Mouse (Mus musculus) hindbrain, embryonic 10.5 days (tissue): ENCODE data around the gene Dynll2. TPM values are rescaled to one million over a fixed set of nuclear protein-coding genes. Genes with fewer than 3 reads are reported as not detected.
"Not testable (repeated sequence)": the region's sequence is repeated elsewhere in the genome, so short reads cannot be mapped to it uniquely, and the experiment has no call there.

Experiments used
- DNase-seq: peaks from one replicate; pipeline ENCODE4 v3.0.0-alpha.2; 2017; ENCODE audit warnings: low spot score
- H3K27ac ChIP-seq: fragments of 300-500 bp; sonication (generic); 2 replicates; pipeline ENCODE4 v1.5.1; 2016; ENCODE audit warnings: mild to moderate bottlenecking, moderate library complexity
- H3K27me3 ChIP-seq: fragments of 300-500 bp; sonication (generic); 2 replicates; pipeline ENCODE4 v1.6.1; 2016; ENCODE audit warnings: mild to moderate bottlenecking; ENCODE audit not compliant: poor library complexity, insufficient read depth, severe bottlenecking
- H3K36me3 ChIP-seq: fragments of 300-500 bp; sonication (generic); 2 replicates; pipeline ENCODE4 v1.6.1; 2016; ENCODE audit warnings: mild to moderate bottlenecking, moderate library complexity
- H3K4me1 ChIP-seq: fragments of 300-500 bp; sonication (generic); replicated peaks from 2 replicates; pipeline ENCODE4 v1.6.1; 2016; ENCODE audit warnings: mild to moderate bottlenecking
- H3K4me3 ChIP-seq: fragments of 300-500 bp; sonication (generic); 2 replicates; pipeline ENCODE4 v1.5.1; 2016; ENCODE audit warnings: mild to moderate bottlenecking, moderate library complexity
- H3K9me3 ChIP-seq: fragments of 300-500 bp; sonication (generic); 2 replicates; pipeline ENCODE4 v1.6.1; 2016; ENCODE audit warnings: mild to moderate bottlenecking, moderate library complexity
- WGBS: fragments of 180-500 bp; shearing (Covaris S2); methylation state at CpG from one replicate; pipeline ENCODE4 v1.1.7; 2016; 5-methylcytosine and 5-hydroxymethylcytosine counted together
- polyA plus RNA-seq: library from polyadenylated mRNA; unstranded; fragments of >200 nt; fragmentation: Nextera tagmentation; extraction: Ambion mirVana; gene quantifications from 2 replicates; pipeline ENCODE4 v1.2.1, GENCODE M21; 2016

The Dynll2 gene
- polyA plus RNA-seq, 1 experiment from 2014 or later: 39.9 TPM

DNA sequence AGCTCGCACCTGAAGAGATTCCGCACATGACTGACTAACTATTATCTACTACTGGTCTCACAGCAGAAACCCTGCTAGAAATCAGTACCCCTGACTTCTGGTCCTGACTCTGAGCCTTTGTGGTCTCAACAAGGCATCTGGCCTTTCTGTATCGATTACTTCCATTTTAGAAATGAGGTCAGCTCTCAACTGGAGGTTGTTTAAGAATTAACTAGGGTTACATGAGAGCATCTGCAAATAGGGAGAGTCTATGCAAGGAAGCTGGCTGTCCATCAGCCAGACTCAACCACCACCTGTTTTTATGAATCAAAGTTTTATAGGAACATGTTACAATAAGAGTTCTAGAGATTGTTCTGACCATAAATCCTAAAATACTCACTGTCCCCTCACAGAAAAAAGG is 2.8 kb downstream of the Dynll2 start:
- Histone ChIP-seq H3K36me3 (peaks cover 59% of the 10 kb centered on the region), H3K9me3 (no peaks in the 10 kb centered on the region), H3K4me3 (peak overlapping the region; percentile 100), H3K27me3 (no peaks in the 10 kb centered on the region), H3K4me1 (peaks cover 44% of the 10 kb centered on the region), H3K27ac (no peak overlapping the region)
- no peak for DNase-seq
- WGBS: 87% methylated on average over 3 of the region's 3 CpGs

GRCm38 (mm10) chr11:87978905-87979304 is 8.4 kb downstream of the Dynll2 start:
- no peak overlapping the region for H3K4me3 ChIP-seq
- peaks cover 69% of the 10 kb centered on the region for H3K36me3 ChIP-seq
- no peak overlapping the region for H3K27ac ChIP-seq
- no peak for DNase-seq
- H3K9me3 ChIP-seq: no peaks in the 10 kb centered on the region
- WGBS: 88% methylated on average over 4 of the region's 4 CpGs
- H3K4me1 ChIP-seq: peaks cover 16% of the 10 kb centered on the region
- no peaks in the 10 kb centered on the region for H3K27me3 ChIP-seq

- WGBS: 87% methylated on average over 8 of the region's 8 CpGs
- not testable (repeated sequence) for H3K27me3 ChIP-seq, DNase-seq, H3K27ac ChIP-seq, H3K4me3 ChIP-seq, H3K9me3 ChIP-seq
- H3K4me1 ChIP-seq: peaks cover 11% of the 10 kb centered on the region; the same call in 1 of the 2 replicates
- H3K36me3 ChIP-seq: peaks cover 50% of the 10 kb centered on the region
These were observed 10.3 kb downstream of the Dynll2 start for GRCm38 (mm10) chr11:87977021-87977420.

DNA sequence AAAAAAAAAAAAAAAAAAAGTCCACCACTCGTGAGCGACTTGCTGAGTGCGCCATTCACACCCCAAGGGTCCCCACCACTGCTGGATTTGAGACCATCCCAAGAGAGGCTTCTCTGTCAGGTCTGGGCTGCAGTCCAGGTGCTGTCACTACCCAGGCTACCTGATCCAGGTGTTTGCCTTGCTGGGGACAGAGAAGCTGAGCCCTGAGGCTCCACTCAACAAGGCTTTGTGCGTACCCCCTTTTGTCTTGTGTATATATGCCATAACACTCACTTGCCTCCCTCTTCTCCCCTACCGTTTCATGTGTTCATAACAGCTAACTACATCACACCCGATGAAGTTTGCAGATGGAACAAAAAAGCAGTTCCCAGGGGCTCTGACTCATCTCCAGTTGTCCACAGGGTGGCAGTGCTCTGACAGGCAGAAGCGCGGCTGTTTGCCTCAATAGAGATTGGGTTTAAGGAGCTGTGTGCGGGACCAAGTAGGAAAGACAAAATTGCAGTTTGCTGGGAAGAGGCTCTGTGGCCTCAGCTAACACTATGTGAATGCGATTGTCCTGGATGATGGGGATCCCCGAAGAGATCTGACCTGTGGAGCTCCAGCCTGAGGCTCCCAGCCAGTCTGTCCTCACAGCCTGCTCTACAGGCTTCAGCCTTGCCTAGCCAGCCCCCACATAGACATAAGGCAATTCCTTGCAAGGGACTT is 12.7 kb downstream of the Dynll2 start:
- Histone ChIP-seq H3K9me3 (no peaks in the 10 kb centered on the region), H3K27ac (no peak overlapping the region), H3K4me3 (no peak overlapping the region), H3K27me3 (no peaks in the 10 kb centered on the region), H3K36me3 (peaks cover 26% of the 10 kb centered on the region), H3K4me1 (peaks cover 8% of the 10 kb centered on the region; the same call in 1 of the 2 replicates)
- peak; percentile 68 for DNase-seq
- WGBS: 20% methylated on average over 11 of the region's 11 CpGs

GRCm38 (mm10) chr11:87973559-87974305 is 13.6 kb downstream of the Dynll2 start:
- DNase-seq: no peak
- Histone ChIP-seq H3K27ac (no peak overlapping the region), H3K4me3 (no peak overlapping the region), H3K4me1 (peaks cover 11% of the 10 kb centered on the region; the same call in 1 of the 2 replicates), H3K27me3 (no peaks in the 10 kb centered on the region), H3K36me3 (peaks cover 17% of the 10 kb centered on the region), H3K9me3 (no peaks in the 10 kb centered on the region)
- WGBS: 59% methylated on average over 10 of the region's 10 CpGs

DNA sequence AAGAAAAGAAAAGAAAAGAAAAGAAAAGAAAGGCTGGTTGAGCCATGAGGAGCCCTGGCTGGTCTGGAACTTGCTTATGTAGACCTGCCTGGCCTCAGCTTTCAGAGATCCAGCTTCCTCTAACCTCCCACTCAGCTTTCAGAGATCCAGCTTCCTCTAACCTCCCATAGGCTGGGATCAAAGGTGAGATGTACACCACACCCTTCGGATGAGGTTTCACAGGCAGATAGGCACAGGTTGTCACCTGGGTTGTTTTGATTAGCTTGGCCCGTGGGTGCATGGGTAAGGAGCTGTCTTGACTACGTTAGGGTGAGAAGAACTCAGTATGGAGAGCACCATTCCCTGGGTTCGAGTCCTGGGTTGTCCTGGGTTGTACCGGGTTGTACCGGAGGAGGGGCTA is 14.5 kb downstream of the Dynll2 start:
- DNase-seq: no peak
- H3K4me1 ChIP-seq: peaks cover 16% of the 10 kb centered on the region; the same call in 1 of the 2 replicates
- H3K27ac ChIP-seq: no peak overlapping the region
- H3K27me3 ChIP-seq: no peaks in the 10 kb centered on the region
- H3K4me3 ChIP-seq: no peak overlapping the region
- H3K9me3 ChIP-seq: no peaks in the 10 kb centered on the region
- 89% methylated on average over 6 of the region's 6 CpGs for WGBS
- H3K36me3 ChIP-seq: peaks cover 8% of the 10 kb centered on the region

GRCm38 (mm10) chr11:87968356-87969122 is 18.8 kb downstream of the Dynll2 start:
- WGBS: 17% methylated on average over 19 of the region's 20 CpGs
- Histone ChIP-seq H3K36me3 (no peaks in the 10 kb centered on the region), H3K4me1 (peaks cover 30% of the 10 kb centered on the region), H3K27me3 (peaks cover 17% of the 10 kb centered on the region; the same call in 1 of the 2 replicates), H3K27ac (no peak overlapping the region), H3K4me3 (peak overlapping the region; percentile 34), H3K9me3 (no peaks in the 10 kb centered on the region)
- DNase-seq: no peak

- WGBS: 3% methylated on average over 17 of the region's 17 CpGs
- Histone ChIP-seq H3K4me1 (peaks cover 30% of the 10 kb centered on the region), H3K9me3 (no peaks in the 10 kb centered on the region), H3K27me3 (peaks cover 17% of the 10 kb centered on the region; the same call in 1 of the 2 replicates), H3K27ac (0 out of 2 replicates have a peak overlapping the region, but pooled peaks have one; percentile 9), H3K36me3 (no peaks in the 10 kb centered on the region), H3K4me3 (peak overlapping the region; percentile 34)
- DNase-seq: peak; percentile 90
These were observed 19.5 kb downstream of the Dynll2 start for GRCm38 (mm10) chr11:87967692-87968289.

DNA sequence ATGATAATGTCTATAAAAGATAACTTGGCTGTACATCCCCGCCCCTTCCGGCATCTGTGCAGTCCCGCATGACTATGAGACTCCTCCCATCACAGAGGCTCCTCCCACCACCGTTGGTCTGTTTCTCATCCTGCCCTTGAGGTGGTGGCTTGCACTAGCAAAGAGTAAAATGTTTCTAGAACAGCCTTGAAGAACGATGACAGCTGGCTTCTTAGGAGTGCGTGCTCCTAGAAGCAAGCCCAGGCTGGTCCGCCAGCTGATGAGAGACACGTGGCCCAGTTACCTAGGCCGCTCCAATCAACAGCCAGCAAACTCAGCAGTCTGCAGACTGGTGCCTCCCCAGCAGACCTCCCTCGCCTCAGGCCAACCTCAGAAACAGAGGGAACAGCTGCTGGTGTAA is 21.1 kb downstream of the Dynll2 start:
- peak; percentile 39 for DNase-seq
- Histone ChIP-seq H3K27ac (no peak overlapping the region; the same call in 1 of the 2 replicates), H3K36me3 (no peaks in the 10 kb centered on the region), H3K27me3 (peaks cover 17% of the 10 kb centered on the region; the same call in 1 of the 2 replicates), H3K4me3 (no peak overlapping the region), H3K9me3 (no peaks in the 10 kb centered on the region), H3K4me1 (peaks cover 30% of the 10 kb centered on the region)
- 44% methylated on average over 10 of the region's 10 CpGs for WGBS

GRCm38 (mm10) chr11:87965293-87965692 is 22.0 kb downstream of the Dynll2 start:
- Histone ChIP-seq H3K36me3 (no peaks in the 10 kb centered on the region), H3K27me3 (peaks cover 17% of the 10 kb centered on the region; the same call in 1 of the 2 replicates), H3K27ac (no peak overlapping the region), H3K9me3 (no peaks in the 10 kb centered on the region), H3K4me1 (peaks cover 30% of the 10 kb centered on the region), H3K4me3 (no peak overlapping the region)
- DNase-seq: no peak
- 64% methylated on average over 3 of the region's 3 CpGs for WGBS

DNA sequence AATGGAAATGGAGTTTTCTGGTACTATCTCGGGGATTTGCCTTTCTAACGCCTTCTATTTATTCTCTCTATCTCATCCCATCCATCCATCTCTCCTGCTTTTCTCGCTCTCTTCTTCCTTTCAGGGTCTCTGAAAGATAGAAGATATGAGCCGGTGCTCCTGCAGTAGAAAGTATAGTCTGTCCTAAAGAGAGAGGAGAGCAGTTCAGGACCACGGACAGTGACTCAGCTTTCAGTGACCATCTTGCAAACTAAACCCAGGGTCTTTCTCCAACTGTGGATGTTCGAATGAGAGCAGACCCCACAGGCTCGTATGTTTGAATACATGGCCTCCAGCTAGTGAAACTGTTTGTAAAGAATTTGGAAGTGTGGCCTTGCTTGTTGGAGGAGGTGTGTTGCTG is 30.3 kb downstream of the Dynll2 start:
- 44% methylated on average over 7 of the region's 7 CpGs for WGBS
- Histone ChIP-seq H3K27ac (no peak overlapping the region), H3K9me3 (no peaks in the 10 kb centered on the region), H3K36me3 (no peaks in the 10 kb centered on the region), H3K4me3 (no peak overlapping the region), H3K4me1 (no peaks in the 10 kb centered on the region), H3K27me3 (no peaks in the 10 kb centered on the region)
- peak; percentile 36 for DNase-seq

DNA sequence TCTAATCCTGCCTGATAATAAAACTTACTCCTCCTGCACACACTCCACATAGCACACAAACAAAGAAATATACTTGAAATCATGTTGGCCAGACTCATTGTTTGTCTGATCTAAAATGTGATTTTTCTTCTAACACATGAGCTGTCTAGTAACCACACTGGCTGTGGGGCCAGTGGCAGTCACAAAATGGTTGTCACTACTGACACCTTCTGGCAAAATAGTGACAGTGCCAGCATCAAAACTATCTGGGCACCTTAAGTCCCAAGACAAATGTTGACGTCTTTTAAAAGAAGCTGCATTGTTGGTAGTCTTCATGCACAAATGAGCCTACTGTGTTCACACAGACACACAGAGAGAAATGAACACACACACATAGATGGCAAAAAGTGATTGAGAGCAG is 32.2 kb downstream of the Dynll2 start:
- H3K27me3 ChIP-seq: no peaks in the 10 kb centered on the region
- H3K27ac ChIP-seq: no peak overlapping the region
- no peak overlapping the region for H3K4me3 ChIP-seq
- no peak for DNase-seq
- no peaks in the 10 kb centered on the region for H3K36me3 ChIP-seq
- WGBS: 13% methylated on average over 1 of the region's 1 CpGs
- H3K4me1 ChIP-seq: no peaks in the 10 kb centered on the region
- H3K9me3 ChIP-seq: no peaks in the 10 kb centered on the region
